Mouse (Mus musculus): ENCODE measurements around the gene AW822073. TPM values are rescaled to one million over a fixed set of nuclear protein-coding genes. Genes with fewer than 3 reads are reported as not detected.
"Not testable (repeated sequence)": the region's sequence is repeated elsewhere in the genome, so short reads cannot be mapped to it uniquely, and the experiment has no call there.

AW822073 gene
- total RNA-seq (2012; rRNA removed) = 2.2 and 3.5 TPM in 2 replicates

DNA sequence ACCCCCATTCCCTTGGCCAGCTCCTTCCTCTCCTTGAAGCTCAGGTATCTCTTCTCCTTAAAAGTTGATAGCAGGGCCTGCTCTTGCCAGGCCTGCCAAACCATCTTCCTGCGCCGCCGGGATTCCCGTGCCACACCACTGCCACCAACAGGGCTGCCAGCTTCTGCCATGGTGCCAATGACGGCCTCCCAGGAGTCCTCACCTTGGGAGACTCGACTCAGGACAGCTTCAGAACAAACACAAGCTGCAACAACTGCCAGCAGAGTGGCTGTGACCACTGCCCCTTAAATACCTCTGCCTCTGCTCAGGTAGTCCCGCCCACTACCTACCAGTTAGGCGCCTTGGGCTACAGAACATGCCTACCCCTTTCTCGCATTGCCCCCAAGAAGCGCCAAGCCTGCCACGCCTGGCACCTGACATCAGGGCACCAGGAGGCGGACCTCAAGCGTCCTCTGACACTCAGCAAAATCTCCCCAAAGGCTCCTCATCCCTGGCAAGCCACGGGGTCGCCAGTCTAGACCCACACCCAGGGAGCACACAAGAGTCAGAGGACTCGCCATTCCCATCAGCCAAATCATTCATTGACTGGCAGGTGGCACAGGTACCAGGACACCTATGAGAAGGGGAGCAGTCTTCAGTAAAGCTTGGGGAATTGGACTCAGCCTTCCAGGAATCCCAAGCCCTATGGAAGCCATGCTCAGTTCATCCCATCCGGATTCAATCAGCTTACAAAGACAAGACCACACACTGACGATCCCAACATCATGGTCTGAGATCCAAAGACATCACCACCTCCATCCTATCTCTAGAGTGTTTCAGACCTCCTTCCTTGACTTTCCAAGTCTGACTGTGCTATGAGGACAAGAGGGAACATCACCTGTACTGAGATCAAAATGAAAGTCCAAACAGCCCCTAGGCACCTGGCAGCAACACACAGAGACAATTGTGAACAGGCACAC lies at the start of gene AW822073:
AW822073 (minus strand) TSS at position 104 of the 959 bp plus-strand sequence.
- H3K9me3 ChIP-seq (ENCODE audit: control insufficient read depth, insufficient read depth, low read depth, low read length); H3K4me1 ChIP-seq (ENCODE audit: control insufficient read depth in 2 of 2, insufficient read depth in 2 of 2, low read length in 2 of 2, poor library complexity in 1 of 2); DNase-seq (ENCODE audit: low read depth, low spot score); H3K9ac ChIP-seq (ENCODE audit: insufficient read depth, low read depth, low read length, poor library complexity, severe bottlenecking); H3K27ac ChIP-seq (ENCODE audit: insufficient read depth, low read depth, low read length, poor library complexity, severe bottlenecking); in situ Hi-C loops (cut with MboI; ENCODE audit: low sequenced_read_pairs in 2 of 2, unreplicated experiment in 2 of 2); H3K4me3 ChIP-seq (ENCODE audit: insufficient read depth in 1 of 2, low read depth in 1 of 2, low read length in 2 of 2, poor library complexity in 1 of 2, severe bottlenecking in 1 of 2); H3K36me3 ChIP-seq (ENCODE audit: control insufficient read depth, insufficient read depth, low read length, poor library complexity, severe bottlenecking): not testable (repeated sequence)

DNA sequence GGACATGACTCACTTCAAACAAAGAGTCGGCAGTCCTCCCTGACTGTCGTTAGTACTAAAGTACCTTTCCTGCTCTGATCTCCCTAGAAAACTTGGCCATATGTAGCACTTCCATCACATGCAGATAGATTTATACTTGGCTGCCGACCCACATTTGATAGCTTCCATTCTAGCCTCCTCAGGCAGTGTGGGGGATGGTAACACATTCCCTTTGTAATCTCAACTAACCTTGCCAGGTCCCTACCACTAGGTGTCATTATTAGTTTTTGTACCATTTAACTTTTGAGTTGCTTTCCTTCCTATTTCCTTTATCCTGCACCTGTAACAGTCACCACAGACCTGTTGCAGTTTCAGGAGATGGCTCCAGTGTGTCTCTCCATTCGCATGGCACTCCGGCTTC lies 33.7 kb upstream of the AW822073 start:
- Histone ChIP-seq H3K9me3 (ENCODE audit: control insufficient read depth, insufficient read depth, low read depth, low read length) (no peaks in the 10 kb centered on the region), H3K4me3 (ENCODE audit: insufficient read depth in 1 of 2, low read depth in 1 of 2, low read length in 2 of 2, poor library complexity in 1 of 2, severe bottlenecking in 1 of 2) (no peak overlapping the region), H3K27ac (ENCODE audit: insufficient read depth, low read depth, low read length, poor library complexity, severe bottlenecking) (no peak overlapping the region), H3K4me1 (ENCODE audit: control insufficient read depth in 2 of 2, insufficient read depth in 2 of 2, low read length in 2 of 2, poor library complexity in 1 of 2) (0 out of 4 replicates have a peak, but pooled peaks cover 0 to 4% of the 10 kb centered on the region in 2 experiments), H3K9ac (ENCODE audit: insufficient read depth, low read depth, low read length, poor library complexity, severe bottlenecking) (no peak overlapping the region), H3K36me3 (ENCODE audit: control insufficient read depth, insufficient read depth, low read length, poor library complexity, severe bottlenecking) (no peaks in the 10 kb centered on the region; the same call in 1 of the 2 replicates)
- TF ChIP-seq CHD2 (IDR thresholded peaks at IDR 0.05; ENCODE audit: low read depth, low read length) (no peak), MAFK (IDR thresholded peaks at IDR 0.05; ENCODE audit: insufficient read depth, low read depth, low read length) (no peak), ZC3H11A (IDR thresholded peaks at IDR 0.05; ENCODE audit: borderline replicate concordance, low read depth, low read length) (no peak), HCFC1 (IDR thresholded peaks at IDR 0.05; ENCODE audit: borderline replicate concordance, insufficient read depth, low read length) (no peak), ZNF384 (IDR thresholded peaks at IDR 0.05; ENCODE audit: low read depth, low read length) (no peak)
- in situ Hi-C loops (cut with MboI; ENCODE audit: low sequenced_read_pairs in 2 of 2, unreplicated experiment in 2 of 2) = no loop called here
- DNase-seq (ENCODE audit: low read depth, low spot score) = no peak

DNA sequence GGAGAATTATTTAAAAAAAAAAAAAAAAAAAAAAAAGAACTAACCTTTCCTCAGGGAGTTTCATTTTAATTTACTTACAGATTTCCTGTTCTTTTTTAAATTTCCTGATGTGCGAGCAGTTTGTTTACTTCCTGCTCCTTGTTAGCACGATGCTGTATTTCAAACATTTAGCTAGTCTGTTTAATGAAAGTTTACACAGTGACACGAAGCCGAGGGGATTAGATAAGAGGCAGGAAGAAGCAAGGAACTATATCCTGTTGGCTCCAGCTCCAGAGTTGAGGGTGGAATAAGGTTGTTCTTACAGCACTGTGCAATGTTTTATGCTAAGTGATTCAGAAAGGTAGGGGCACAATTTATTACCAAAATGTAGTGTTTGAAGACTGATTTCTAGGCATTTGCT lies 31.2 kb upstream of the AW822073 start:
- peak overlapping the region; percentile 81 to 89 for H3K4me3 ChIP-seq (ENCODE audit: insufficient read depth in 1 of 2, low read depth in 1 of 2, low read length in 2 of 2, poor library complexity in 1 of 2, severe bottlenecking in 1 of 2)
- TF ChIP-seq HCFC1 (IDR thresholded peaks at IDR 0.05; ENCODE audit: borderline replicate concordance, insufficient read depth, low read length) (no peak), ZNF384 (IDR thresholded peaks at IDR 0.05; ENCODE audit: low read depth, low read length) (no peak; the same call in 1 of the 2 replicates), MAFK (IDR thresholded peaks at IDR 0.05; ENCODE audit: insufficient read depth, low read depth, low read length) (no peak), CHD2 (IDR thresholded peaks at IDR 0.05; ENCODE audit: low read depth, low read length) (no peak), ZC3H11A (IDR thresholded peaks at IDR 0.05; ENCODE audit: borderline replicate concordance, low read depth, low read length) (no peak)
- H3K36me3 ChIP-seq (ENCODE audit: control insufficient read depth, insufficient read depth, low read length, poor library complexity, severe bottlenecking) = no peaks in the 10 kb centered on the region
- 0 out of 4 replicates have a peak, but pooled peaks cover 0 to 4% of the 10 kb centered on the region in 2 experiments for H3K4me1 ChIP-seq (ENCODE audit: control insufficient read depth in 2 of 2, insufficient read depth in 2 of 2, low read length in 2 of 2, poor library complexity in 1 of 2)
- no peak for DNase-seq (ENCODE audit: low read depth, low spot score)
- H3K9me3 ChIP-seq (ENCODE audit: control insufficient read depth, insufficient read depth, low read depth, low read length) = no peaks in the 10 kb centered on the region
- in situ Hi-C loops (cut with MboI; ENCODE audit: low sequenced_read_pairs in 2 of 2, unreplicated experiment in 2 of 2) = no loop called here
- peak overlapping the region; percentile 75; the same call in 1 of the 2 replicates for H3K9ac ChIP-seq (ENCODE audit: insufficient read depth, low read depth, low read length, poor library complexity, severe bottlenecking)
- no peak overlapping the region for H3K27ac ChIP-seq (ENCODE audit: insufficient read depth, low read depth, low read length, poor library complexity, severe bottlenecking)

DNA sequence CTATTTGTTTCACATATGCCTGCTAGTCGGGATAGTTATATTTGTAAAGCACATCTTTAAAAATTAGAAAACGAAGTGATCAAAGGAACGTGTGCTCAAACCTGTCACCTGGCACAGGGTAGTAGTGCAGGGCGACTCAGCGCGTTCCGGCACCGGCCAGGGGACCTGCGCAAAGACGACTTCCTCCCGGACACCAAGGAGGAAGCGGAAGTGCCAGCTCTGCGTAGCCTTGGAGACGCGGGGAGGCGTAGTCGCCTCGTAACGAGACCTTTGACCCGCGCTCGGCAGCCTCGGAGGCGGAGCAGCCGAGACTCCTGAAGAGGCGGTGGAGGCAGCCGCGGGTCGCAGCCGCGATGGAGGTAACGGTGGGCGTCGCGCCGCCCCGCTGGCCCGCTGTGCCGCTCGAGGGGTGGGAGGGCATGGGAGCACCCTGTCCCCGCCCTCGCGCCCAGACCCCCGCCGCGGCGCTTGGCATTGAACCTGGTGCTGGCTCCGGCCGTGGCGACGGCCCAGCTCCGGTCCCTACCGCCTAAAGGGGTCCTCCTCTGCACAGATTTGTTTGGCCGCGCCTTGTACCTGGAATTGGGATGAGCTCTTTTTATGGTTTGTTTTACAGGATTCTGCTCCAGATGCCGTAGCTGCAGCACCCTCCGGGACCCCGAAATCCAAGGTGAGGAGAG lies 30.6 kb upstream of the AW822073 start, which contains the start of gene Gcc2:
Gcc2 (plus strand) TSS at position 285 of the 680 bp plus-strand sequence.
- peak; percentile 88 for DNase-seq (ENCODE audit: low read depth, low spot score)
- H3K4me3 ChIP-seq (ENCODE audit: insufficient read depth in 1 of 2, low read depth in 1 of 2, low read length in 2 of 2, poor library complexity in 1 of 2, severe bottlenecking in 1 of 2) = peak within 1 kb of the TSS; percentile 81 to 89
- H3K27ac ChIP-seq (ENCODE audit: insufficient read depth, low read depth, low read length, poor library complexity, severe bottlenecking) = no peak within 1 kb of the TSS
- TF ChIP-seq CHD2 (IDR thresholded peaks at IDR 0.05; ENCODE audit: low read depth, low read length) (no peak), ZNF384 (IDR thresholded peaks at IDR 0.05; ENCODE audit: low read depth, low read length) (peak; percentile 40; the same call in 1 of the 2 replicates), ZC3H11A (IDR thresholded peaks at IDR 0.05; ENCODE audit: borderline replicate concordance, low read depth, low read length) (no peak), HCFC1 (IDR thresholded peaks at IDR 0.05; ENCODE audit: borderline replicate concordance, insufficient read depth, low read length) (peak; percentile 56; the same call in 1 of the 2 replicates)
- H3K4me1 ChIP-seq (ENCODE audit: control insufficient read depth in 2 of 2, insufficient read depth in 2 of 2, low read length in 2 of 2, poor library complexity in 1 of 2) = 0 out of 4 replicates have a peak, but pooled peaks cover 0 to 4% of the 10 kb centered on the region in 2 experiments
- H3K36me3 ChIP-seq (ENCODE audit: control insufficient read depth, insufficient read depth, low read length, poor library complexity, severe bottlenecking) = no peaks in the 10 kb centered on the region
- peak within 1 kb of the TSS; percentile 75 for H3K9ac ChIP-seq (ENCODE audit: insufficient read depth, low read depth, low read length, poor library complexity, severe bottlenecking)
- H3K9me3 ChIP-seq (ENCODE audit: control insufficient read depth, insufficient read depth, low read depth, low read length) = no peaks in the 10 kb centered on the region
- in situ Hi-C loops (cut with MboI; ENCODE audit: low sequenced_read_pairs in 2 of 2, unreplicated experiment in 2 of 2) = no loop called here

Data from ES-E14 (cell line).